Mouse (Mus musculus) myocyte (in vitro differentiated cells): Measurements from ENCODE around the gene Mzf1. TPM values are rescaled to one million over a fixed set of nuclear protein-coding genes. Genes with fewer than 3 reads are reported as not detected.
A peak's percentile ranks its signal among the peaks of the same experiment; 100 is the strongest.

Experiments
- H3K27me3 ChIP-seq: one replicate; pipeline ENCODE4 v1.6.1; 2011; ENCODE audit not compliant: control insufficient read depth, insufficient read depth, insufficient read length
- H3K36me3 ChIP-seq: one replicate; pipeline ENCODE4 v1.6.1; 2011; ENCODE audit not compliant: control insufficient read depth, insufficient read depth
- H3K4me2 ChIP-seq: one replicate; pipeline ENCODE4 v1.6.1; 2011; ENCODE audit warnings: low read depth, control low read depth
- H3K4me3 ChIP-seq: one replicate; pipeline ENCODE4 v1.5.1; 2011; ENCODE audit warnings: mild to moderate bottlenecking, control low read depth, moderate library complexity
- H3K79me2 ChIP-seq: one replicate; pipeline ENCODE4 v1.6.1; 2011; ENCODE audit not compliant: control insufficient read depth, insufficient read depth
- H3ac ChIP-seq: one replicate; pipeline ENCODE4 v1.6.1; 2011; ENCODE audit not compliant: control insufficient read depth, insufficient read length
- CEBPB ChIP-seq: IDR thresholded peaks from 2 replicates; pipeline ENCODE4 v1.6.1; 2011; ENCODE audit warnings: mild to moderate bottlenecking, moderate library complexity; ENCODE audit not compliant: poor library complexity, insufficient read depth, severe bottlenecking
- E2F4 ChIP-seq: IDR thresholded peaks from one replicate; pipeline ENCODE4 v1.6.1; 2011; ENCODE audit warnings: mild to moderate bottlenecking, control low read depth, moderate library complexity; ENCODE audit not compliant: insufficient read depth
- MAX ChIP-seq: IDR thresholded peaks from one replicate; pipeline ENCODE4 v1.6.1; 2011; ENCODE audit warnings: low read depth, mild to moderate bottlenecking, control low read depth
- MYOD1 ChIP-seq, 3 experiments: IDR thresholded peaks; one replicate each; pipeline ENCODE4 v1.6.1; 2011; ENCODE audit warnings: control low read depth in 2 of 3, low read depth in 2 of 3, mild to moderate bottlenecking in 2 of 3, moderate library complexity in 1 of 3; ENCODE audit not compliant: insufficient read length in 2 of 3, control insufficient read depth in 1 of 3
- MYOG ChIP-seq, 3 experiments: IDR thresholded peaks; one replicate each; pipeline ENCODE4 v1.6.1; 2011; ENCODE audit warnings: control low read depth in 2 of 3, low read depth in 2 of 3, mild to moderate bottlenecking in 2 of 3; ENCODE audit not compliant: insufficient read length in 2 of 3, control insufficient read depth in 1 of 3, insufficient read depth in 1 of 3
- POLR2A ChIP-seq: IDR thresholded peaks from one replicate; pipeline ENCODE4 v1.6.1; 2011; ENCODE audit warnings: low read depth, mild to moderate bottlenecking, control low read depth, moderate library complexity; ENCODE audit not compliant: insufficient read length
- POLR2AphosphoS2 ChIP-seq: IDR thresholded peaks from one replicate; pipeline ENCODE4 v1.6.1; 2011; ENCODE audit warnings: low read depth, control low read depth; ENCODE audit not compliant: insufficient read length
- REST ChIP-seq: IDR thresholded peaks from one replicate; pipeline ENCODE4 v1.6.1; 2011; ENCODE audit warnings: mild to moderate bottlenecking, control low read depth, moderate library complexity; ENCODE audit not compliant: insufficient read depth, insufficient read length
- SRF ChIP-seq: IDR thresholded peaks from one replicate; pipeline ENCODE4 v1.6.1; 2011; ENCODE audit warnings: low read depth; ENCODE audit not compliant: control insufficient read depth, insufficient read length
- TCF12 ChIP-seq: IDR thresholded peaks from one replicate; pipeline ENCODE4 v1.6.1; 2011; ENCODE audit warnings: mild to moderate bottlenecking, control low read depth; ENCODE audit not compliant: poor library complexity, insufficient read depth, severe bottlenecking
- TCF3 ChIP-seq: IDR thresholded peaks from one replicate; pipeline ENCODE4 v1.6.1; 2011; ENCODE audit warnings: low read depth, control low read depth; ENCODE audit not compliant: insufficient read length
- USF1 ChIP-seq: IDR thresholded peaks from one replicate; pipeline ENCODE4 v1.6.1; 2011; ENCODE audit warnings: low read depth, mild to moderate bottlenecking, control low read depth, moderate library complexity
- polyA plus RNA-seq: library from polyadenylated mRNA; unstranded; fragments of >200 nt; fragmentation: generic; extraction: Trizol; gene quantifications from one replicate; pipeline ENCODE4 v1.2.1, GENCODE M21; 2012; ENCODE audit warnings: missing spikeins

Mzf1 gene
- polyA plus RNA-seq, 1 experiment, result 0.37 TPM

- Histone ChIP-seq H3K79me2 (no peaks in the 10 kb centered on the region), H3K4me2 (no peak overlapping the region), H3K36me3 (no peaks in the 10 kb centered on the region), H3ac (no peak overlapping the region), H3K4me3 (no peak overlapping the region), H3K27me3 (no peaks in the 10 kb centered on the region)
- TF ChIP-seq TCF3 (no peak), USF1 (no peak), MYOG (IDR thresholded peaks at IDR 0.05; ENCODE audit: control insufficient read depth in 1 of 3, insufficient read depth in 1 of 3, insufficient read length in 2 of 3, low read depth in 2 of 3) (no peak), E2F4 (no peak), CEBPB (no peak), POLR2A (no peak), TCF12 (no peak)
Measured at GRCm38 (mm10) chr7:13056913-13057700, 2.5 kb upstream of the Mzf1 start.

- peak overlapping the region; percentile 54 for H3K4me3 ChIP-seq
Measured at GRCm38 (mm10) chr7:13053961-13054286, 640 bp downstream of the Mzf1 start.

GRCm38 (mm10) chr7:13053501-13053900, 1.1 kb downstream of the Mzf1 start:
- Histone ChIP-seq H3K79me2 (no peaks in the 10 kb centered on the region), H3K27me3 (no peaks in the 10 kb centered on the region), H3K4me2 (peak overlapping the region; percentile 90), H3K4me3 (peak overlapping the region; percentile 54), H3ac (peak overlapping the region; percentile 61), H3K36me3 (no peaks in the 10 kb centered on the region)
- TF ChIP-seq USF1 (no peak), TCF12 (no peak), E2F4 (no peak), REST (no peak), MYOD1 (IDR thresholded peaks at IDR 0.05; ENCODE audit: control insufficient read depth in 1 of 3, insufficient read length in 2 of 3, low read depth in 2 of 3) (no peak)

More at GRCm38 (mm10) chr7:13053961-13054286, 640 bp downstream of the Mzf1 start:
- Histone ChIP-seq H3K36me3 (no peaks in the 10 kb centered on the region), H3K79me2 (no peaks in the 10 kb centered on the region), H3K4me2 (peak overlapping the region; percentile 90), H3K27me3 (no peaks in the 10 kb centered on the region), H3ac (peak overlapping the region; percentile 61)
- no peak for TF ChIP-seq MAX
- TF ChIP-seq CEBPB, result no peak
- TF ChIP-seq TCF12, result no peak
- no peak for TF ChIP-seq E2F4
- TF ChIP-seq SRF, result no peak
- TF ChIP-seq POLR2AphosphoS2, result no peak
- TF ChIP-seq POLR2A, result no peak
- no peak for TF ChIP-seq USF1
- no peak for TF ChIP-seq MYOG (IDR thresholded peaks at IDR 0.05; ENCODE audit: control insufficient read depth in 1 of 3, insufficient read depth in 1 of 3, insufficient read length in 2 of 3, low read depth in 2 of 3)
- TF ChIP-seq REST, result no peak
- no peak for TF ChIP-seq MYOD1 (IDR thresholded peaks at IDR 0.05; ENCODE audit: control insufficient read depth in 1 of 3, insufficient read length in 2 of 3, low read depth in 2 of 3)
- TF ChIP-seq TCF3, result no peak

DNA sequence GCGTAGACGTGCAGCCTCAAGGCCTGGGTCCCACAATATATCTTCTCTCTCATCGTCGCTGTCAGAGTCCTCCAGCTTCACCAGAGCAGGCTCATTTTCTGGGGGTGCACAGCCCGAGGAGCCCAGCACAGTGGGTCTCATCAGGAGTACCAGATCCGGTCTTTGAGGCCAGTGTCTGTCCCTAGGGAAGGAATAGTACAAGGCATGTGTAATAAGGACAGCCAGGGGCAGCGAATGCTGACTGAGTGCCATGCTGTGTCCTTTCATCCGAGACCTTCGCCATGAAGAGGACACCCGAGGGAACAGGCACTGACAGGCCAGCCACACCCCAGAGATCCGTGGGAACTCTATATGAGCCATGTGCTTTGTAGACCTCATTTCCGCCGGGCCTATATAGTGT, 1.6 kb downstream of the Mzf1 start:
- Histone ChIP-seq H3ac (no peak overlapping the region), H3K4me3 (no peak overlapping the region), H3K27me3 (no peaks in the 10 kb centered on the region), H3K4me2 (no peak overlapping the region), H3K36me3 (no peaks in the 10 kb centered on the region), H3K79me2 (no peaks in the 10 kb centered on the region)
- no peak for TF ChIP-seq SRF
- no peak for TF ChIP-seq CEBPB
- TF ChIP-seq MYOD1 (IDR thresholded peaks at IDR 0.05; ENCODE audit: control insufficient read depth in 1 of 3, insufficient read length in 2 of 3, low read depth in 2 of 3), result no peak
- TF ChIP-seq MYOG (IDR thresholded peaks at IDR 0.05; ENCODE audit: control insufficient read depth in 1 of 3, insufficient read depth in 1 of 3, insufficient read length in 2 of 3, low read depth in 2 of 3), result no peak
- TF ChIP-seq MAX, result no peak
- TF ChIP-seq POLR2AphosphoS2, result no peak
- no peak for TF ChIP-seq E2F4
- no peak for TF ChIP-seq POLR2A
- TF ChIP-seq REST, result no peak
- TF ChIP-seq USF1, result no peak
- no peak for TF ChIP-seq TCF3
- no peak for TF ChIP-seq TCF12

DNA sequence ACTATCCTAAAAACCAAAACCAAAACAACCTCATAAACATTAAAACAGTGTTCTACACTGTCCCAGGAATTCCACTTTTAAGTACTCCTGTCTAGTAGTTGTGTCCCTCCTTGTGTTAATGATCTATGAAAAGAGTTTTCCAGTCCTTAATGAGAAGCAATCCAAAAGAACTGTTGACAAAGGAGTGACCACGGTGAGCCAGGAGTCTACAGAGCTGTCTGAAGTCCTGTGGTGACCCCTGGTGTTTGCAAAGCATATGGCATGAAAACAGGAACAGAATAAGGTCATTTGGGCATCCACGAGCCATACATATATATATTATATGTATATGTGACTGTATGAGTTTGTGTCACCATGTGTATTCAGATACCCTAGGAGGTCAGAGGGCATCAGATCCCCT, 8.5 kb downstream of the Mzf1 start:
- H3K79me2 ChIP-seq, result no peaks in the 10 kb centered on the region
- H3ac ChIP-seq, result no peak overlapping the region
- H3K36me3 ChIP-seq, result no peaks in the 10 kb centered on the region
- no peak for TF ChIP-seq USF1
- no peak for TF ChIP-seq E2F4
- no peak for TF ChIP-seq POLR2A
- no peak for TF ChIP-seq POLR2AphosphoS2
- TF ChIP-seq SRF, result no peak
- no peak for TF ChIP-seq REST
- TF ChIP-seq TCF3, result no peak
- TF ChIP-seq TCF12, result no peak
- no peak for TF ChIP-seq MYOG (IDR thresholded peaks at IDR 0.05; ENCODE audit: control insufficient read depth in 1 of 3, insufficient read depth in 1 of 3, insufficient read length in 2 of 3, low read depth in 2 of 3)
- TF ChIP-seq CEBPB, result no peak
- TF ChIP-seq MAX, result no peak
- no peak for TF ChIP-seq MYOD1 (IDR thresholded peaks at IDR 0.05; ENCODE audit: control insufficient read depth in 1 of 3, insufficient read length in 2 of 3, low read depth in 2 of 3)
- H3K27me3 ChIP-seq, result no peaks in the 10 kb centered on the region
- no peak overlapping the region for H3K4me3 ChIP-seq
- no peak overlapping the region for H3K4me2 ChIP-seq
